Mouse (Mus musculus) MEL (cell line): ENCODE measurements at regions not wholly inside any gene's neighbourhood (a gene's known extent, or its start where the extent isn't known, plus 50 kb on each side); places are given as distances from the start of the nearest gene placed in this dataset.

Experiments
- HCFC1 ChIP-seq: IDR thresholded peaks from 2 replicates; pipeline ENCODE4 v1.6.1; 2012; ENCODE audit warnings: low read depth, mild to moderate bottlenecking, inconsistent platforms, low read length, improper control_type of control experiment, moderate library complexity
- MAFK ChIP-seq: IDR thresholded peaks from 2 replicates; pipeline ENCODE4 v1.6.1; 2011; ENCODE audit warnings: low read depth, mild to moderate bottlenecking, low read length, improper control_type of control experiment, borderline replicate concordance

GRCm38 (mm10) chr1:98275524-98275923 lies 145.4 kb upstream of the Slco6d1 start:
- TF ChIP-seq HCFC1 (no peak), MAFK (no peak)
